Mouse (Mus musculus): Measurements from ENCODE around the gene Tunar.

GRCm38 (mm10) chr12:105406008-105406407, 72.3 kb downstream of the Tunar start:
- no peak for TF ChIP-seq CTCF (IDR thresholded peaks at IDR 0.05; ENCODE audit: borderline replicate concordance, extremely low read depth, insufficient read depth, insufficient read length)
- TF ChIP-seq POLR2A (IDR thresholded peaks at IDR 0.05; ENCODE audit: borderline replicate concordance, extremely low read depth, insufficient read depth, insufficient read length, poor library complexity, severe bottlenecking): no peak

Data from brain, embryonic 14.5 days (tissue).